Mouse (Mus musculus) T-helper 1 cell (primary cell): ENCODE data around the gene Ifi27l2b.
"Not testable (repeated sequence)": the region's sequence is repeated elsewhere in the genome, so short reads cannot be mapped to it uniquely, and the experiment has no call there.

Experiments used
- in situ Hi-C: fragments of 300-600 bp; cut with MboI, MseI; formaldehyde crosslinking; loops from one replicate; pipeline ENCODE4 v1.15.1; 2025; ENCODE audit warnings: high pct_unique_total_duplicates

Ifi27l2b gene

GRCm38 (mm10) chr12:103457140-103457539 is at the start of gene Ifi27l2b:
TSS of gene Ifi27l2b (minus strand) at chr12:103457223.
- in situ Hi-C loops = no loop called here

- in situ Hi-C loops = no loop called here
These were observed 47.4 kb upstream of the Ifi27l2b start for GRCm38 (mm10) chr12:103504402-103504801.

GRCm38 (mm10) chr12:103503300-103503699 is 46.3 kb upstream of the Ifi27l2b start:
- in situ Hi-C loops = no loop called here

- in situ Hi-C loops = no loop called here
These were observed 42.2 kb upstream of the Ifi27l2b start for GRCm38 (mm10) chr12:103499261-103499660.

GRCm38 (mm10) chr12:103498768-103499167 is 41.7 kb upstream of the Ifi27l2b start:
- in situ Hi-C loops = no loop called here

- in situ Hi-C loops = loop anchor here (5.0 kb wide), 1 partner anchor 72 kb away; no protein-coding TSS in a partner anchor
These were observed 37.5 kb upstream of the Ifi27l2b start for GRCm38 (mm10) chr12:103494486-103494885.

- in situ Hi-C loops = loop anchor here (5.0 kb wide), 1 partner anchor 70 kb away; no protein-coding TSS in a partner anchor
These were observed 35.7 kb upstream of the Ifi27l2b start for GRCm38 (mm10) chr12:103492767-103493166.

GRCm38 (mm10) chr12:103491091-103491730 is 34.2 kb upstream of the Ifi27l2b start:
- in situ Hi-C loops = loop anchor here (5.0 kb wide), 1 partner anchor 69 kb away; no protein-coding TSS in a partner anchor

- in situ Hi-C loops = no loop called here
These were observed 30.7 kb upstream of the Ifi27l2b start for GRCm38 (mm10) chr12:103487750-103488149.

GRCm38 (mm10) chr12:103487276-103487675 is 30.3 kb upstream of the Ifi27l2b start:
- in situ Hi-C loops = no loop called here

GRCm38 (mm10) chr12:103486726-103487125 is 29.7 kb upstream of the Ifi27l2b start:
- in situ Hi-C loops = no loop called here

- in situ Hi-C loops = not testable (repeated sequence)
These were observed 27.4 kb upstream of the Ifi27l2b start for GRCm38 (mm10) chr12:103484200-103484972.

- in situ Hi-C loops = no loop called here
These were observed 25.8 kb upstream of the Ifi27l2b start for GRCm38 (mm10) chr12:103482781-103483180.

- in situ Hi-C loops = no loop called here
These were observed 24.6 kb upstream of the Ifi27l2b start for GRCm38 (mm10) chr12:103481671-103482070.

- in situ Hi-C loops = no loop called here
These were observed 20.5 kb upstream of the Ifi27l2b start for GRCm38 (mm10) chr12:103477461-103478015.

- in situ Hi-C loops = no loop called here
These were observed 19.9 kb upstream of the Ifi27l2b start for GRCm38 (mm10) chr12:103476779-103477389.

GRCm38 (mm10) chr12:103474481-103474880 is 17.5 kb upstream of the Ifi27l2b start:
- in situ Hi-C loops = no loop called here

GRCm38 (mm10) chr12:103456727-103457126 is 296 bp downstream of the Ifi27l2b start:
- in situ Hi-C loops = not testable (repeated sequence)

GRCm38 (mm10) chr12:103453361-103453760 is 3.7 kb downstream of the Ifi27l2b start:
- in situ Hi-C loops = no loop called here

- in situ Hi-C loops = no loop called here
These were observed 12.0 kb downstream of the Ifi27l2b start for GRCm38 (mm10) chr12:103445060-103445459.

- in situ Hi-C loops = not testable (repeated sequence)
These were observed 12.8 kb downstream of the Ifi27l2b start for GRCm38 (mm10) chr12:103444261-103444660.

- in situ Hi-C loops = no loop called here
These were observed 13.5 kb downstream of the Ifi27l2b start, which contains the start of gene Ifi27l2a for GRCm38 (mm10) chr12:103443524-103443923. TSS of gene Ifi27l2a (minus strand) at chr12:103443680.
